Mouse (Mus musculus) heart, adult 8-10 months (tissue): ENCODE results near the gene Sec61a2. TPM values are rescaled to one million over a fixed set of nuclear protein-coding genes. Genes with fewer than 3 reads are reported as not detected.

ENCODE experiments used
- DNase-seq: peaks from one replicate; pipeline ENCODE4 v3.0.0; 2022; ENCODE audit warnings: low spot score
- total RNA-seq, 4 experiments: library from RNA; stranded (reverse); gene quantifications; 2 replicates each; pipeline ENCODE4 v1.2.4; 2022

Gene Sec61a2
- total RNA-seq, 4 experiments from 2014 or later, result 11.9 to 14.3 (median 14.1) TPM

- no peak for DNase-seq
These were observed 6.4 kb downstream of the Sec61a2 start for GRCm38 (mm10) chr2:5888865-5889264.

DNA sequence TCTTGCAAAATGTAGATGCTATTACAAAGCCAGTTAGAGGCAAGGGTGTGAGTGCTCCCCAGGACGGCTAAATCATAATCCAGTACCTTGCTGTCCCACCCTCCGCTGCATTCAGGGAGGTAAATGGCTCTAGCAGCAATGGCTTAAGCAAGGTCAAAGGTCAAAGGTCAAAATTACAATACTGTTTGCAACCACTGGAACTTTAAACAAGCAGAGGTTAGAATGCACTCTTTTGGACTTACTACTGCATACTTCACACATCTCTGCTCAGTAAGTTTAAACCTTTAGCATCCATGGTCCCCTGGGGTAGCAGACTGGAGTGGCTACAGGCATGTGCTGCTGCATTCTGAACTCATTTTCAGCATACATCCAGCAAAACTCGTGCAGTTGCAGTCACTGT is 17.8 kb downstream of the Sec61a2 start:
- DNase-seq, result no peak

- no peak for DNase-seq
These were observed 25.5 kb downstream of the Sec61a2 start for GRCm38 (mm10) chr2:5869746-5870145.

GRCm38 (mm10) chr2:5867681-5868080 is 27.6 kb downstream of the Sec61a2 start:
- DNase-seq, result no peak

GRCm38 (mm10) chr2:5862834-5863233 is 32.4 kb downstream of the Sec61a2 start, which contains the start of gene Gm13199:
TSS of gene Gm13199 (minus strand) at chr2:5862934.
- DNase-seq, result no peak

DNA sequence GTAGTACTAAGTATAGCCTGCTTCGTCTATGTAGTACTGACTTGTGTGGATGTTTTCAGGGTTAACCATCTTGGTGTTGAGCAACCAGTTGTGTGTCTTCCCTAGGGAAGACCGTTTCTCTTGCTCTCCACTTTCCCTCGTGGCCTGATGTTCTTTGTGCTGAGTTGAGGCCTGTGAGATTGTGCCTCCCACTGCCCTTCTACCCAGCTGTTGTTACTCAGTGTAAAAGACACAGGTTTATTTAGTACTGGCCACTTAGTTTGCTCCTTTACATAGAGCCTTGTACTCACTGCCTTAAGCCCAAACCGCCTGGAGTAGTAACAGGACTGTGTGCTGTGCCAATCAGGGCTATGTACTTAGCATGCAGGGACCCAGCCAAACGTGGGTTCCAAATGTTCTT is 43.4 kb downstream of the Sec61a2 start:
- no peak for DNase-seq

DNA sequence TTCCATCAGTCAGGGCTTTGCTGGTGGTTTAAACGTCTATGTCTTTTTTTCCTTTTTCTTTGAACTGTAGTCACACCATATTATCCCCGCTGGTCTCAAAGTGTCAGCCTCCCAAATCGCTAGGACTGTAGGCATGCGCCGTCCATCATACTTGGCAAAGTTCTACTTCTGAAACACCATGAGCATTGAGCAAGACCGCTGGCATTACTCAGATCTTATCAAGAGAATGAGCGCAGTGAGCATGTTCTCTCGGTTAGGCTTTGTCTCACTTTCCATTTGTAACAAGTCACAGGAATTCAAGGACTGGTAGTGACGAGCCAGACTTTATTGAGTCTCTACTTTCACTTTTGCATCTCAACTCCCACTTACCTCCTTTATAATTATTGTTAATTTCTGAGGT is 44.1 kb downstream of the Sec61a2 start:
- DNase-seq, result no peak

- DNase-seq, result no peak
These were observed 49.4 kb downstream of the Sec61a2 start for GRCm38 (mm10) chr2:5845826-5846225.

- peak; percentile 92 for DNase-seq
These were observed 50.2 kb downstream of the Sec61a2 start, which contains the start of the genes Nudt5 and Cdc123 for GRCm38 (mm10) chr2:5844873-5845631. TSS of gene Nudt5 (plus strand) at chr2:5845019. TSS of gene Cdc123 (minus strand) at chr2:5845164.

DNA sequence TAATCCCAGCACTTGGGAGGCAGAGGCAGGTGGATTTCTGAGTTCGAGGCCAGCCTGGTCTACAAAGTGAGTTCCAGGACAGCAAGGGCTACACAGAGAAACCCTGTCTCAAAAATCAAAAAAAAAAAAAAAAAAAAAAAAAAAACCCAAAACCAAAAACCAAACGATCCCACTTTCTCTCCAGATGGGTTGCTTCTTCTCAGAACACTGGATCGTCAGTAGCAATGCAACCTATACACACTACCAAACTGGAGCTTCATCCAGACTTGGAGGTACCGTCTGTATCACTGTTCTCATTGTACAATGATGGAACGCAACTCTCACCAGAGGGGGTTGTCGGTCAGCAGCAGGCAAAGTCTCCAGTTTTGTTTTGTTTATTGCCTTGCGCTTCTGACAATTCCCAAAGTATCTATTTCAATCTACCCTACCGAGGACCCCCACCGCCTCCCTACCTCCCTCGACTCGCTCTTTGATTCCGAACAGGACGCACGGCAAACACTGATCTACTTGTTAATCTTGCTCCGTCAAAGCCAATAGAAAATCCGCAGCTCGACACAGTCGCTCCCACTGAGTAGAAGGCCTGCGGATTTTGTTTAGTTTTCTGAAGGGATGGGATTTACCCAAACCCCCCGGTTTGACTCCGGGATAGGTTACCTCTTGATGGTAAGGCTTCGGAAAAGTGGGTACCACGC is 50.9 kb downstream of the Sec61a2 start:
- DNase-seq, result no peak

DNA sequence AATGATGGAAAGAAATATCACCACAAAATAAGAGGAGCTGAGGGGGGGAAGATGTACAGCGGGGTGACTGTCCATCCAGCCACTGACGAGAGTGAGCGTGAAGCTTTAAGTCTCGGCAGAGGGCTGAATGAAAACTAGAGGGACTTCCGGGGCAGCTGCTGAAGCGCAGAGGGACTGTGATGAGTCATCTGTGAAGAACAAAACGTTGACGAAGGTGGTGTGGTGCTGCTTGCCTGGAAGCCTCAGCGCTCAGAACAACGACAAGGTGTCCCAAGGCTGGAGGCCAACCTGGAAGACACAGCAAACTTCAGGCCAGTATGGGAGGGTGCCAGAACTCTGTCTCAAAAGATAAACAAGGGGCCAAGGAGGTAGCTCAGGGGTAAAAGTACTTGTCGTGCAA is 54.4 kb downstream of the Sec61a2 start:
- DNase-seq, result no peak

DNA sequence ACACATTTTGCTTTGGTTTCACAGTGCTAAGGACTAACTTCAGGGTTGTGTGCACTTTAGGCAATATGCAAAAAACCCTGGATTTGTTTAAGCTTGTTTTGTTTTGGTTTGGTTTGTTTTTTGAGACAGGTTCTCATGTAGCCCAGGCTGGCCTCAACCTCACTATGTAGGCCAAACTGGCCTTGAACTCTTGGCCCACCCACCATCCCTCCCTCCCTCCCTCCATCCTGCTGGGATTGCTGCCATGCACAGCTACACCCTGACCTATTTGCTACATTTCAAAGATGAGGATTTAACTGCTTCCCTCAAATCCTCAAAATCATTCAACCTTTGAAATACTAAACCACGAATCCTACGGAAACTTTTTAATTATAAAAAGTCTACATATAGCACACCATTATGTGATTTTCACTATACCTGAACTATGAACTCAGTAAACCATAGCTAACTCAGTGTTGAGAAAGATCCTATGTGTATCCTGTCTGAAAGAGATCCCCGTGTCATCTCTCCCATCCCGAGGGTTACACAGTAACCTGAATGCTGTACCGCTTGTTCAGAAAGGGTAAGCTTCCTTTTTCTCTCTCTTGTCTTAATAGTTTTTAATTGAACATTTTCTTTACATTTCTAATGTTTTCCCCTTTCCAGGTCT is 69.8 kb downstream of the Sec61a2 start:
- DNase-seq, result no peak

- no peak for DNase-seq
These were observed 70.5 kb downstream of the Sec61a2 start for GRCm38 (mm10) chr2:5824685-5825084.

DNA sequence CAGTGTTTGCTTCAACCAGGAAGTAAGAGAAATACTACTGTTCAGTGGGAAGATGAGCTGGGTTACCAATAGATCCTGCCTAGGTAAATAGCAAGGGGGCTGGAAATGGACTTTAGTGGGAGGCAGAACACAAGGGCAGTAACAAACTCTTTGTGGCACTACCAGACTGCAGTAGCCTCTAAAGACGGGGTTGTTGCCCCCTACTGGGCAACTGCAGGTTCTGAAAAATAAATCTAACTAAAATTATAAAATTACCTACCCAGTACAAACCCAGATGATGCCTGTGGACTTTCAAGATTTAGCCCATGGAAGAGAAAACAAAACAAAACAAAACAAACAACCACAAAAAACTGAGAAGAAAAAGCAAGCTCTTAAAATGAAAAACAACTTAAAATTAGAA is 71.0 kb downstream of the Sec61a2 start:
- DNase-seq, result no peak

DNA sequence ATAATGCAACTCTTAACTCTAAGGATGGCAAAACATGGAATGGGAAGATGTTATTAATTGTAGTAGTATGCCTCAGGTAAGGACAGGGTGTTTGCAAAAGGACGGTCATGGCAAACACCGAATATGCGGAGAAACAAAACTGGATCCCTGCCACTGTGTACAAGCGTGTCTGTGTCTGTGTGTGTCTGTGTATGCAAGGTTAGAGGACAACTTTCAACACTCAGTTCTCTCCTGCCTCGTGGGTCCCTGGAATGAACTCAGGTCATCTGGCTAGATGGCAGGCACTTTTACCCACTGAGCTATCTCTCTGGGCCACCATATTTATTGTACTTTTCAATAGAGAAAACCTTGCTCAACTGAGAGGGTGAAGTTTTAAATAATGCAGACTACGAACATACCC is 72.8 kb downstream of the Sec61a2 start:
- DNase-seq, result no peak

- DNase-seq, result no peak
These were observed 74.0 kb downstream of the Sec61a2 start for GRCm38 (mm10) chr2:5821264-5821663.

Other genes with a start within 250 kb of the Sec61a2 start
- 1 to 10 TPM; 3.6 to 5.0 (median 4.3) TPM for gene Camk1d, start 180.9 kb downstream of the Sec61a2 start, total RNA-seq
- 10 to 100 TPM; 10.5 to 13.6 (median 11.3) TPM for gene Nudt5, start 50.4 kb downstream of the Sec61a2 start, total RNA-seq
- 10 to 100 TPM; 77.9 to 91.8 (median 85.9) TPM for gene Cdc123, start 50.3 kb downstream of the Sec61a2 start, total RNA-seq
- under 1 TPM in 1 of 4 experiments, not detected in 3; 0.50 TPM for gene Gm13199, start 32.5 kb downstream of the Sec61a2 start, total RNA-seq
- 1 to 10 TPM; 3.7 to 9.4 (median 4.0) TPM for gene Dhtkd1, start 47.4 kb upstream of the Sec61a2 start, total RNA-seq
- gene Upf2, start 56.0 kb upstream of the Sec61a2 start, total RNA-seq, result 10 to 100 TPM; 18.6 to 20.6 (median 19.1) TPM
- 10 to 100 TPM in 3 of 4 experiments, 1 to 10 TPM in 1; 8.5 to 15.9 (median 14.0) TPM for gene Proser2, start 234.8 kb upstream of the Sec61a2 start, total RNA-seq